Mouse (Mus musculus) brain, embryonic 14.5 days (tissue): ENCODE measurements at regions not wholly inside any gene's neighbourhood (a gene's known extent, or its start where the extent isn't known, plus 50 kb on each side); places are given as distances from the start of the nearest gene placed in this dataset.

Experiments used
- DNase-seq: peaks from one replicate; pipeline ENCODE4 v3.0.0-alpha.2; 2011; ENCODE audit warnings: low read depth
- CTCF ChIP-seq: fragments of 200-500 bp; IDR thresholded peaks from 2 replicates; pipeline ENCODE4 v1.5.1; 2012; ENCODE audit warnings: inconsistent platforms, mild to moderate bottlenecking, moderate library complexity, borderline replicate concordance; ENCODE audit not compliant: insufficient read depth, insufficient read length; ENCODE audit errors: extremely low read depth
- POLR2A ChIP-seq: fragments of 200-500 bp; IDR thresholded peaks from 2 replicates; pipeline ENCODE4 v1.6.1; 2012; ENCODE audit warnings: mild to moderate bottlenecking, inconsistent platforms, borderline replicate concordance; ENCODE audit not compliant: poor library complexity, insufficient read depth, insufficient read length, severe bottlenecking; ENCODE audit errors: extremely low read depth

GRCm38 (mm10) chr1:101272365-101272764 lies 1499.8 kb downstream of the Cntnap5b start:
- TF ChIP-seq POLR2A (no peak), CTCF (no peak)

GRCm38 (mm10) chr1:101273633-101274032 lies 1501.1 kb downstream of the Cntnap5b start:
- TF ChIP-seq CTCF (no peak), POLR2A (no peak)
- peak; percentile 16 for DNase-seq

More at GRCm38 (mm10) chr1:101272365-101272764, 1499.8 kb downstream of the Cntnap5b start:
- no peak for DNase-seq

GRCm38 (mm10) chr1:101285416-101285815 lies 1512.9 kb downstream of the Cntnap5b start:
- TF ChIP-seq POLR2A (no peak), CTCF (no peak)
- no peak for DNase-seq
